Mouse (Mus musculus) lung, embryonic 14.5 days (tissue): ENCODE measurements around the gene Slc7a6. TPM values are rescaled to one million over a fixed set of nuclear protein-coding genes. Genes with fewer than 3 reads are reported as not detected.

Source experiments
- ATAC-seq: fragments of 200-750 bp; cut with Nextera tagmentation; 2 replicates; pipeline ENCODE4 v1.8.0; 2017; ENCODE audit warnings: mild to moderate bottlenecking, moderate TSS enrichment, moderate library complexity; ENCODE audit not compliant: insufficient read depth
- DNase-seq: peaks from one replicate; pipeline ENCODE4 v3.0.0-alpha.2; 2015
- H3K27ac ChIP-seq: fragments of 300-500 bp; sonication (generic); 2 replicates; pipeline ENCODE4 v1.5.1; 2014; ENCODE audit warnings: low read depth, mild to moderate bottlenecking, moderate library complexity
- H3K27me3 ChIP-seq: fragments of 300-500 bp; sonication (generic); 2 replicates; pipeline ENCODE4 v1.6.1; 2014; ENCODE audit warnings: low read length, control low read depth; ENCODE audit not compliant: insufficient read depth
- H3K36me3 ChIP-seq: fragments of 300-500 bp; sonication (generic); 2 replicates; pipeline ENCODE4 v1.6.1; 2014; ENCODE audit warnings: control low read depth; ENCODE audit not compliant: insufficient read depth
- H3K4me1 ChIP-seq: fragments of 300-500 bp; sonication (generic); 2 replicates; pipeline ENCODE4 v1.6.1; 2014; ENCODE audit warnings: antibody characterized with exemption, control low read depth; ENCODE audit not compliant: insufficient read depth
- H3K4me2 ChIP-seq: fragments of 300-500 bp; sonication (generic); 2 replicates; pipeline ENCODE4 v1.6.1; 2014; ENCODE audit warnings: mild to moderate bottlenecking
- H3K4me3 ChIP-seq: fragments of 300-500 bp; sonication (generic); 2 replicates; pipeline ENCODE4 v1.5.1; 2014; ENCODE audit warnings: low read depth, low read length
- H3K9ac ChIP-seq: fragments of 300-500 bp; sonication (generic); 2 replicates; pipeline ENCODE4 v1.6.1; 2014
- H3K9me3 ChIP-seq: fragments of 300-500 bp; sonication (generic); 2 replicates; pipeline ENCODE4 v1.6.1; 2016; ENCODE audit warnings: low read depth, low read length, control low read depth
- CTCF ChIP-seq: IDR thresholded peaks from 2 replicates; pipeline ENCODE4 v1.5.1; 2016; ENCODE audit warnings: antibody characterized with exemption, low read depth
- whole genome bisulfite sequencing: fragments of 180-500 bp; shearing (Covaris S2); extraction: QIAGEN DNeasy Blood & Tissue Kit; methylation state at CpG from one replicate; pipeline ENCODE4 v1.1.7; 2014; 5-methylcytosine and 5-hydroxymethylcytosine counted together
- polyA plus RNA-seq: library from polyadenylated mRNA; unstranded; fragments of >200 nt; fragmentation: Nextera tagmentation; extraction: Ambion mirVana; gene quantifications from 2 replicates; pipeline ENCODE4 v1.2.1, GENCODE M21; 2014

Gene Slc7a6
- polyA plus RNA-seq, 1 experiment from 2014 or later: 85.0 TPM

DNA sequence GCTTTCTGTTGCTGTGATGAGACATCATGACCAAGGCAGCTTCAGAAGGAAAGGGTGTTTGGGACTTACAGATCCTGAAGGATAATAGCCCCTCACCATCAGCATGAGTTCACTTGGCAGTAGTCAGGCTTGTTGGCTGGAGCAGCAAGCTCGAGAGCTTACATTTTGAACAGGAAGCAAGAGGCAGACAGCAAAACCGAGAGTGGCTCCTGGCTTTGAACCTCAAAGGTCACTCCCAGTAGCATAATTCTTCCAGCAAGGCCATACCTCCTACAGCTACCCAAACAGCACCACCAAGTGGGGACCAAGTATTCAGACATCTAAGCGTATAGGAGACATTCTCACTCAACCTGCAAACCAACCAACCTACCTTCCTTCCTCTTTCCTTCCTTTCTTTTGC is 64.1 kb downstream of the Slc7a6 start:
- Histone ChIP-seq H3K9ac (no peak overlapping the region), H3K36me3 (peaks cover 73% of the 10 kb centered on the region), H3K9me3 (no peaks in the 10 kb centered on the region), H3K4me2 (no peak overlapping the region), H3K27me3 (no peaks in the 10 kb centered on the region), H3K4me1 (no peaks in the 10 kb centered on the region), H3K4me3 (no peak overlapping the region), H3K27ac (no peak overlapping the region)
- ATAC-seq (no peak), DNase-seq (no peak)
- no peak for TF ChIP-seq CTCF
- WGBS: 69% methylated on average over 3 of the region's 3 CpGs

- H3K4me3 ChIP-seq: no peak overlapping the region
- no peak for TF ChIP-seq CTCF
- WGBS: 79% methylated on average over 17 of the region's 17 CpGs
- no peak overlapping the region for H3K27ac ChIP-seq
- H3K4me2 ChIP-seq: no peak overlapping the region
- H3K9ac ChIP-seq: no peak overlapping the region
- no peaks in the 10 kb centered on the region for H3K4me1 ChIP-seq
- ATAC-seq (no peak), DNase-seq (peak; percentile 49)
- peaks cover 62% of the 10 kb centered on the region for H3K36me3 ChIP-seq
- H3K9me3 ChIP-seq: no peaks in the 10 kb centered on the region
- no peaks in the 10 kb centered on the region for H3K27me3 ChIP-seq
Observed at GRCm38 (mm10) chr8:106234567-106235261, 66.1 kb downstream of the Slc7a6 start.

- no peaks in the 10 kb centered on the region for H3K4me1 ChIP-seq
- H3K36me3 ChIP-seq: peaks cover 60% of the 10 kb centered on the region
- no peak overlapping the region for H3K27ac ChIP-seq
- H3K9me3 ChIP-seq: no peaks in the 10 kb centered on the region
- H3K4me2 ChIP-seq: no peak overlapping the region
- no peak for ATAC-seq
- no peak overlapping the region for H3K9ac ChIP-seq
- WGBS: 81% methylated on average over 5 of the region's 5 CpGs
- no peaks in the 10 kb centered on the region for H3K27me3 ChIP-seq
- no peak for TF ChIP-seq CTCF
- no peak overlapping the region for H3K4me3 ChIP-seq
- no peak for DNase-seq
Observed at GRCm38 (mm10) chr8:106237106-106237505, 68.4 kb downstream of the Slc7a6 start.

Other genes with a start within 250 kb of the Slc7a6 start
- gene Ctrl, start 235.0 kb upstream of the Slc7a6 start, polyA plus RNA-seq: 0.41 and 0.68 TPM in 2 replicates
- gene Psmb10, start 230.4 kb upstream of the Slc7a6 start, polyA plus RNA-seq: 33.6 and 34.0 TPM in 2 replicates
- gene Lcat, start 225.5 kb upstream of the Slc7a6 start, polyA plus RNA-seq: 1.2 and 2.1 TPM in 2 replicates
- 32.9 and 35.8 TPM in 2 replicates for gene Slc12a4, start 202.8 kb upstream of the Slc7a6 start, polyA plus RNA-seq
- gene Dpep3, start 189.4 kb upstream of the Slc7a6 start, polyA plus RNA-seq: not detected in 2 replicates
- gene Dus2, start 177.5 kb upstream of the Slc7a6 start, polyA plus RNA-seq: 20.0 and 20.3 TPM in 2 replicates
- gene Dpep2nb, start 162.9 kb upstream of the Slc7a6 start, polyA plus RNA-seq: not detected in 2 replicates
- 19.1 and 19.5 TPM in 2 replicates for gene Ddx28, start 157.0 kb upstream of the Slc7a6 start, polyA plus RNA-seq
- 7.1 and 7.6 TPM in 2 replicates for gene Nfatc3, start 110.0 kb upstream of the Slc7a6 start, polyA plus RNA-seq
- gene Esrp2, start 31.9 kb upstream of the Slc7a6 start, polyA plus RNA-seq: 29.6 and 31.1 TPM in 2 replicates
- gene Pla2g15, start 18.5 kb upstream of the Slc7a6 start, polyA plus RNA-seq: 3.5 and 3.8 TPM in 2 replicates
- 36.7 and 38.6 TPM in 2 replicates for gene Slc7a6os, start 42.1 kb downstream of the Slc7a6 start, polyA plus RNA-seq
- gene Prmt7, start 42.1 kb downstream of the Slc7a6 start, polyA plus RNA-seq: 48.7 and 53.9 TPM in 2 replicates
- 0.57 and 0.93 TPM in 2 replicates for gene Smpd3, start 169.1 kb downstream of the Slc7a6 start, polyA plus RNA-seq
- gene Zfp90, start 246.5 kb downstream of the Slc7a6 start, polyA plus RNA-seq: 19.6 and 20.2 TPM in 2 replicates